Mouse (Mus musculus): ENCODE measurements around the gene Gm6370. TPM values are rescaled to one million over a fixed set of nuclear protein-coding genes. Genes with fewer than 3 reads are reported as not detected.

The Gm6370 gene
- polyA plus RNA-seq (2012; rRNA removed) = not detected in 2 replicates

GRCm38 (mm10) chr5:146491063-146491462 is at the start of gene Gm6370:
TSS of gene Gm6370 (plus strand) at chr5:146491363.

GRCm38 (mm10) chr5:146481665-146482064 is 9.5 kb upstream of the Gm6370 start, which contains the start of gene Gm6408:
TSS of gene Gm6408 (plus strand) at chr5:146481965.

GRCm38 (mm10) chr5:146502099-146502498 is 10.9 kb downstream of the Gm6370 start, which contains the start of gene 4930449I24Rik:
TSS of gene 4930449I24Rik (plus strand) at chr5:146502399.

GRCm38 (mm10) chr5:146513823-146514222 is 22.7 kb downstream of the Gm6370 start, which contains the start of gene Gm3402:
TSS of gene Gm3402 (plus strand) at chr5:146514123.

GRCm38 (mm10) chr5:146525501-146525900 is 34.3 kb downstream of the Gm6370 start, which contains the start of gene Gm3404:
TSS of gene Gm3404 (plus strand) at chr5:146525801.

GRCm38 (mm10) chr5:146537347-146537746 is 46.2 kb downstream of the Gm6370 start, which contains the start of gene Gm3409:
TSS of gene Gm3409 (plus strand) at chr5:146537647.

Other genes starting within 250 kb of the Gm6370 start
- 26.3 and 27.3 TPM in 2 replicates for gene Wasf3, start 106.4 kb upstream of the Gm6370 start, polyA plus RNA-seq (2012; rRNA removed)
- gene Gm6408, start 9.4 kb upstream of the Gm6370 start, polyA plus RNA-seq (2012; rRNA removed) = 0.09 TPM in 1 of 2 replicates, not detected in the other
- gene 4930449I24Rik, start 11.0 kb downstream of the Gm6370 start, polyA plus RNA-seq (2012; rRNA removed) = not detected in 2 replicates
- gene Gm3402, start 22.8 kb downstream of the Gm6370 start, polyA plus RNA-seq (2012; rRNA removed) = not detected in 2 replicates
- gene Gm3404, start 34.4 kb downstream of the Gm6370 start, polyA plus RNA-seq (2012; rRNA removed) = not detected in 2 replicates
- not detected in 2 replicates for gene Gm3409, start 46.3 kb downstream of the Gm6370 start, polyA plus RNA-seq (2012; rRNA removed)
- gene Gm3415, start 64.8 kb downstream of the Gm6370 start, polyA plus RNA-seq (2012; rRNA removed) = not detected in 2 replicates
- gene Gpr12, start 93.9 kb downstream of the Gm6370 start, polyA plus RNA-seq (2012; rRNA removed) = 46.4 and 53.1 TPM in 2 replicates